Mouse (Mus musculus): Measurements from ENCODE around the gene Serpina7. TPM values are rescaled to one million over a fixed set of nuclear protein-coding genes. Genes with fewer than 3 reads are reported as not detected.

The Serpina7 gene
- total RNA-seq (2014; fragmentation: Nextera tagmentation) (not detected in 2 replicates), total RNA-seq (2017) (0.16 TPM in 1 of 2 replicates, not detected in the other), polyA plus RNA-seq (2012) (not detected in 2 replicates)

- ATAC-seq (ENCODE audit: extremely low read depth, insufficient number of reproducible peaks, low FRiP score, poor library complexity, severe bottlenecking) (no peak), DNase-seq (ENCODE audit: low spot score) (no peak)
- no peaks in the 10 kb centered on the region for H3K9me3 ChIP-seq (replicated peaks)
- no peaks in the 10 kb centered on the region for H3K27me3 ChIP-seq (ENCODE audit: insufficient read depth, low read length)
- no peaks in the 10 kb centered on the region for H3K4me1 ChIP-seq (ENCODE audit: insufficient read depth, low read depth, low read length)
- H3K4me3 ChIP-seq (ENCODE audit: low read depth, low read length), result no peak within 1 kb of the TSS
- no peaks in the 10 kb centered on the region for H3K36me3 ChIP-seq (replicated peaks)
- TF ChIP-seq CTCF (IDR thresholded peaks at IDR 0.05; ENCODE audit: low read depth, low read length) (no peak), TAL1 (conservative IDR thresholded peaks at IDR 0.05; ENCODE audit: low read depth, low read length) (no peak), GATA1 (IDR thresholded peaks at IDR 0.05; ENCODE audit: borderline replicate concordance, low read length) (no peak), POLR2AphosphoS5 (IDR thresholded peaks at IDR 0.05; ENCODE audit: insufficient replicate concordance, low read depth, low read length) (no peak)
Observed at GRCm38 (mm10) chrX:139085077-139085476, at the start of gene Serpina7. Serpina7 (minus strand) TSS chrX:139085236.

GRCm38 (mm10) chrX:139134031-139134430, 49.0 kb upstream of the Serpina7 start:
- Histone ChIP-seq H3K4me1 (ENCODE audit: insufficient read depth, low read depth, low read length) (no peaks in the 10 kb centered on the region), H3K4me3 (ENCODE audit: low read depth, low read length) (no peak overlapping the region), H3K36me3 (replicated peaks) (no peaks in the 10 kb centered on the region), H3K27me3 (ENCODE audit: insufficient read depth, low read length) (no peaks in the 10 kb centered on the region), H3K9me3 (replicated peaks) (no peaks in the 10 kb centered on the region)
- DNase-seq (ENCODE audit: low spot score) (no peak), ATAC-seq (ENCODE audit: extremely low read depth, insufficient number of reproducible peaks, low FRiP score, poor library complexity, severe bottlenecking) (no peak)
- TF ChIP-seq CTCF (IDR thresholded peaks at IDR 0.05; ENCODE audit: low read depth, low read length), result no peak
- TF ChIP-seq GATA1 (IDR thresholded peaks at IDR 0.05; ENCODE audit: borderline replicate concordance, low read length), result no peak
- no peak for TF ChIP-seq POLR2AphosphoS5 (IDR thresholded peaks at IDR 0.05; ENCODE audit: insufficient replicate concordance, low read depth, low read length)
- TF ChIP-seq GATA2 (IDR thresholded peaks at IDR 0.05; ENCODE audit: borderline replicate concordance, low read depth, low read length), result no peak
- no peak for TF ChIP-seq TAL1 (conservative IDR thresholded peaks at IDR 0.05; ENCODE audit: low read depth, low read length)

- Histone ChIP-seq H3K36me3 (replicated peaks) (no peaks in the 10 kb centered on the region), H3K4me1 (ENCODE audit: insufficient read depth, low read depth, low read length) (no peaks in the 10 kb centered on the region), H3K27me3 (ENCODE audit: insufficient read depth, low read length) (no peaks in the 10 kb centered on the region), H3K4me3 (ENCODE audit: low read depth, low read length) (no peak overlapping the region), H3K9me3 (replicated peaks) (no peaks in the 10 kb centered on the region)
- no peak for TF ChIP-seq TAL1 (conservative IDR thresholded peaks at IDR 0.05; ENCODE audit: low read depth, low read length)
- TF ChIP-seq CTCF (IDR thresholded peaks at IDR 0.05; ENCODE audit: low read depth, low read length), result no peak
- no peak for TF ChIP-seq GATA1 (IDR thresholded peaks at IDR 0.05; ENCODE audit: borderline replicate concordance, low read length)
- no peak for TF ChIP-seq GATA2 (IDR thresholded peaks at IDR 0.05; ENCODE audit: borderline replicate concordance, low read depth, low read length)
- no peak for TF ChIP-seq POLR2AphosphoS5 (IDR thresholded peaks at IDR 0.05; ENCODE audit: insufficient replicate concordance, low read depth, low read length)
- DNase-seq (ENCODE audit: low spot score) (no peak), ATAC-seq (ENCODE audit: extremely low read depth, insufficient number of reproducible peaks, low FRiP score, poor library complexity, severe bottlenecking) (no peak)
Observed at GRCm38 (mm10) chrX:139097197-139097596, 12.2 kb upstream of the Serpina7 start.

GRCm38 (mm10) chrX:139085943-139086342, 907 bp upstream of the Serpina7 start, which contains the start of gene 4930513O06Rik:
4930513O06Rik (plus strand) TSS chrX:139086243.
- no peak for ATAC-seq (ENCODE audit: extremely low read depth, insufficient number of reproducible peaks, low FRiP score, poor library complexity, severe bottlenecking)
- Histone ChIP-seq H3K36me3 (replicated peaks) (no peaks in the 10 kb centered on the region), H3K9me3 (replicated peaks) (no peaks in the 10 kb centered on the region)

GRCm38 (mm10) chrX:139078493-139078892, 6.5 kb downstream of the Serpina7 start:
- no peak for DNase-seq (ENCODE audit: low spot score)
- ATAC-seq (ENCODE audit: extremely low read depth, insufficient number of reproducible peaks, low FRiP score, poor library complexity, severe bottlenecking), result no peak
- Histone ChIP-seq H3K4me3 (ENCODE audit: low read depth, low read length) (no peak overlapping the region), H3K27me3 (ENCODE audit: insufficient read depth, low read length) (no peaks in the 10 kb centered on the region), H3K36me3 (replicated peaks) (no peaks in the 10 kb centered on the region), H3K4me1 (ENCODE audit: insufficient read depth, low read depth, low read length) (no peaks in the 10 kb centered on the region), H3K9me3 (replicated peaks) (no peaks in the 10 kb centered on the region)
- TF ChIP-seq TAL1 (conservative IDR thresholded peaks at IDR 0.05; ENCODE audit: low read depth, low read length) (no peak), CTCF (IDR thresholded peaks at IDR 0.05; ENCODE audit: low read depth, low read length) (no peak)

More at GRCm38 (mm10) chrX:139085943-139086342, 907 bp upstream of the Serpina7 start, which contains the start of gene 4930513O06Rik:
- no peak within 1 kb of the TSS for H3K4me3 ChIP-seq (ENCODE audit: low read depth, low read length)
- H3K27me3 ChIP-seq (ENCODE audit: insufficient read depth, low read length), result no peaks in the 10 kb centered on the region
- no peak for TF ChIP-seq GATA1 (IDR thresholded peaks at IDR 0.05; ENCODE audit: borderline replicate concordance, low read length)
- no peak for TF ChIP-seq GATA2 (IDR thresholded peaks at IDR 0.05; ENCODE audit: borderline replicate concordance, low read depth, low read length)
- no peak for TF ChIP-seq CTCF (IDR thresholded peaks at IDR 0.05; ENCODE audit: low read depth, low read length)
- H3K4me1 ChIP-seq (ENCODE audit: insufficient read depth, low read depth, low read length), result no peaks in the 10 kb centered on the region
- no peak for DNase-seq (ENCODE audit: low spot score)

GRCm38 (mm10) chrX:139064078-139064477, 21.0 kb downstream of the Serpina7 start:
- no peak for TF ChIP-seq GATA1 (IDR thresholded peaks at IDR 0.05; ENCODE audit: borderline replicate concordance, low read length)
- no peak for TF ChIP-seq TAL1 (conservative IDR thresholded peaks at IDR 0.05; ENCODE audit: low read depth, low read length)
- TF ChIP-seq GATA2 (IDR thresholded peaks at IDR 0.05; ENCODE audit: borderline replicate concordance, low read depth, low read length), result no peak
- TF ChIP-seq POLR2AphosphoS5 (IDR thresholded peaks at IDR 0.05; ENCODE audit: insufficient replicate concordance, low read depth, low read length), result no peak
- no peak for TF ChIP-seq CTCF (IDR thresholded peaks at IDR 0.05; ENCODE audit: low read depth, low read length)
- DNase-seq (ENCODE audit: low spot score), result no peak
- Histone ChIP-seq H3K36me3 (replicated peaks) (no peaks in the 10 kb centered on the region), H3K4me1 (ENCODE audit: insufficient read depth, low read depth, low read length) (no peaks in the 10 kb centered on the region), H3K9me3 (replicated peaks) (no peaks in the 10 kb centered on the region), H3K27me3 (ENCODE audit: insufficient read depth, low read length) (no peaks in the 10 kb centered on the region), H3K4me3 (ENCODE audit: low read depth, low read length) (no peak overlapping the region)
- no peak for ATAC-seq (ENCODE audit: extremely low read depth, insufficient number of reproducible peaks, low FRiP score, poor library complexity, severe bottlenecking)

GRCm38 (mm10) chrX:139053149-139053548, 31.9 kb downstream of the Serpina7 start:
- no peak for ATAC-seq (ENCODE audit: extremely low read depth, insufficient number of reproducible peaks, low FRiP score, poor library complexity, severe bottlenecking)
- no peaks in the 10 kb centered on the region for H3K27me3 ChIP-seq (ENCODE audit: insufficient read depth, low read length)
- H3K9me3 ChIP-seq (replicated peaks), result no peaks in the 10 kb centered on the region
- no peaks in the 10 kb centered on the region for H3K36me3 ChIP-seq (replicated peaks)
- H3K4me1 ChIP-seq (ENCODE audit: insufficient read depth, low read depth, low read length), result no peaks in the 10 kb centered on the region
- TF ChIP-seq GATA2 (IDR thresholded peaks at IDR 0.05; ENCODE audit: borderline replicate concordance, low read depth, low read length) (no peak), CTCF (IDR thresholded peaks at IDR 0.05; ENCODE audit: low read depth, low read length) (no peak), GATA1 (IDR thresholded peaks at IDR 0.05; ENCODE audit: borderline replicate concordance, low read length) (no peak), POLR2AphosphoS5 (IDR thresholded peaks at IDR 0.05; ENCODE audit: insufficient replicate concordance, low read depth, low read length) (no peak), TAL1 (conservative IDR thresholded peaks at IDR 0.05; ENCODE audit: low read depth, low read length) (no peak)
- DNase-seq (ENCODE audit: low spot score), result no peak
- no peak overlapping the region for H3K4me3 ChIP-seq (ENCODE audit: low read depth, low read length)

Data from G1E (cell line).